Mouse (Mus musculus) limb, embryonic 11.5 days (tissue): Measurements from ENCODE around the gene Ebf4. TPM values are rescaled to one million over a fixed set of nuclear protein-coding genes. Genes with fewer than 3 reads are reported as not detected.

Experiments
- ATAC-seq: fragments of 200-750 bp; cut with Nextera tagmentation; 2 replicates; pipeline ENCODE4 v1.8.0; 2017; ENCODE audit warnings: low read depth; ENCODE audit not compliant: insufficient number of reproducible peaks, low FRiP score, low TSS enrichment
- DNase-seq: peaks from one replicate; pipeline ENCODE4 v3.0.0-alpha.2; 2015; ENCODE audit warnings: low spot score
- H3K27ac ChIP-seq: fragments of 300-500 bp; sonication (generic); replicated peaks from 2 replicates; pipeline ENCODE4 v1.5.1; 2014; ENCODE audit warnings: low read depth, mild to moderate bottlenecking, low read length
- H3K27me3 ChIP-seq: fragments of 300-500 bp; sonication (generic); 2 replicates; pipeline ENCODE4 v1.6.1; 2014; ENCODE audit warnings: mild to moderate bottlenecking, low read length, mixed read lengths; ENCODE audit not compliant: control insufficient read depth, insufficient read depth
- H3K36me3 ChIP-seq: fragments of 300-500 bp; sonication (generic); 2 replicates; pipeline ENCODE4 v1.6.1; 2014; ENCODE audit warnings: mild to moderate bottlenecking, low read length, moderate library complexity, mixed read lengths; ENCODE audit not compliant: control insufficient read depth, insufficient read depth
- H3K4me1 ChIP-seq: fragments of 300-500 bp; sonication (generic); 2 replicates; pipeline ENCODE4 v1.6.1; 2014; ENCODE audit warnings: low read length, mixed read lengths; ENCODE audit not compliant: control insufficient read depth, insufficient read depth
- H3K4me2 ChIP-seq: fragments of 300-500 bp; sonication (generic); 2 replicates; pipeline ENCODE4 v1.6.1; 2014; ENCODE audit warnings: low read depth, mild to moderate bottlenecking, moderate library complexity; ENCODE audit not compliant: severe bottlenecking
- H3K4me3 ChIP-seq: fragments of 300-500 bp; sonication (generic); 2 replicates; pipeline ENCODE4 v1.5.1; 2014; ENCODE audit warnings: low read depth, low read length
- H3K9ac ChIP-seq: fragments of 300-500 bp; sonication (generic); 2 replicates; pipeline ENCODE4 v1.6.1; 2014; ENCODE audit warnings: mild to moderate bottlenecking, low read length
- H3K9me3 ChIP-seq: fragments of 300-500 bp; sonication (generic); 2 replicates; pipeline ENCODE4 v1.6.1; 2016; ENCODE audit warnings: low read length; ENCODE audit not compliant: control insufficient read depth
- WGBS: fragments of 180-500 bp; shearing (Covaris S2); extraction: QIAGEN DNeasy Blood & Tissue Kit; methylation state at CpG from one replicate; pipeline ENCODE4 v1.1.7; 2014; 5-methylcytosine and 5-hydroxymethylcytosine counted together
- polyA plus RNA-seq: library from polyadenylated mRNA; unstranded; fragments of >200 nt; fragmentation: Nextera tagmentation; extraction: Ambion mirVana; gene quantifications from 2 replicates; pipeline ENCODE4 v1.2.1, GENCODE M21; 2014

Gene Ebf4
- polyA plus RNA-seq, 1 experiment from 2014 or later = 1.8 TPM

DNA sequence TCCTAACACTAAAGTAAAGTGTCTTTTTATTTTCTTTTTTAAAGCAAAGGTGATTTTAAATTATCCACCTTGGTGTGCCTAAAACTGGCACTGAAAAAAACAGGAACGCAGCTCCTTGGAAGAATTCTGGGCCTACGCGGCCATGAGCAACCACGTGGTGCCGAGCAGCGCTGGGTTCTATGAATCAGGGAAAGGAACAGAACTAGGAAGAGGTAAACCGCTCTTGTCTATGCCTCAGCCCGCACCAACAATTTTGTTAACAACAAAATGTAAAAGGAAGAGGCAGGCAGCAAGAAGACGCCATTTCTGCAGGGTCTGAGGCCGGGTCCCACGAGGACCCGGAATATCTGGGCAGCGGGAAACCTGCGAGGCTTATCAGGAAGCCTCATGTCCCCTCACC is 21.2 kb upstream of the Ebf4 start:
- H3K9ac ChIP-seq = peak overlapping the region; percentile 97
- H3K36me3 ChIP-seq = peaks cover 16% of the 10 kb centered on the region
- DNase-seq (no peak), ATAC-seq (peak; percentile 2; the same call in 1 of the 2 replicates)
- H3K4me1 ChIP-seq = peaks cover 4% of the 10 kb centered on the region; the same call in 1 of the 2 replicates
- peak overlapping the region; percentile 91 for H3K27ac ChIP-seq
- H3K9me3 ChIP-seq = no peaks in the 10 kb centered on the region
- 1% methylated on average over 14 of the region's 14 CpGs for whole genome bisulfite sequencing
- peak overlapping the region; percentile 84 for H3K4me2 ChIP-seq
- H3K4me3 ChIP-seq = peak overlapping the region; percentile 94
- no peaks in the 10 kb centered on the region for H3K27me3 ChIP-seq

DNA sequence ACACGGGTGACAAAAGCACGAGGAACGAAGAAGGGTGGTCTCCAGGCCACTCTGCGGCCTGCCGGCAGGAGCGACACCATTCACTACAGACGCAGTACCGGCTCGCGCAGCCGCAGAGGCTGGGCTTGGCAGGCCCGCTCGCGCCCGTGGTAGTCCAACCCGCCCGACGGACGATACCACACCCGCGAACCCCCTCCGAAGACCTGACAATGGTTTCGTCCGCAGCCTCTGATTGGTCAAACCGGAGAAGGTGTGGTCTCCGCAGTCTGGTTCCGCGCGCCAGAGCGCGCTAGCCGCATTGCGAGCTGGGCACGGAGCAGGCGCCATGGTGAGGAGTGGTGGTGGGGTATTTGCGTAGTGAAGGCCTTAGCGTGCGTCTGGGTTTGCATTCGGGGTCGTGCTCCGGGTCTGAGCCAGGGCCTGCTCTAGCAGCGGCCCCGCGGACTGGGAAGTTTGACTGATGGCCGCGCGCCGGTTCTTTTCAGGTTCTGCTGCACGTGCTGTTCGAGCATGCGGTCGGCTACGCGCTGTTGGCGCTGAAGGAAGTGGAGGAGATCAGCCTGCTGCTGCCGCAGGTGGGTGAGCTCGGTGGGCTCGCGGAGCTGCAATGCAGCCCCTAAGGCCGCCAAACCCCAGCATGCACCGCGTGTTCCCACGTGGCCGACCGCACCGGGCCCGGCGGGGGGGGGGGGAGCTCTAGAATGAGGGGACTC is 20.7 kb upstream of the Ebf4 start, which contains the start of gene Nop56:
Gene Nop56 (plus strand): TSS at position 282 of the 713 bp plus-strand sequence.
- DNase-seq (peak; percentile 100), ATAC-seq (peak; percentile 97)
- Histone ChIP-seq H3K4me3 (peak within 1 kb of the TSS; percentile 94), H3K36me3 (peaks cover 16% of the 10 kb centered on the region), H3K9me3 (no peaks in the 10 kb centered on the region), H3K27me3 (no peaks in the 10 kb centered on the region), H3K27ac (peak within 1 kb of the TSS; percentile 91), H3K4me1 (peaks cover 4% of the 10 kb centered on the region; the same call in 1 of the 2 replicates), H3K4me2 (peak within 1 kb of the TSS; percentile 84), H3K9ac (peak within 1 kb of the TSS; percentile 97)
- under 1% methylated on average over 68 of the region's 68 CpGs for WGBS

DNA sequence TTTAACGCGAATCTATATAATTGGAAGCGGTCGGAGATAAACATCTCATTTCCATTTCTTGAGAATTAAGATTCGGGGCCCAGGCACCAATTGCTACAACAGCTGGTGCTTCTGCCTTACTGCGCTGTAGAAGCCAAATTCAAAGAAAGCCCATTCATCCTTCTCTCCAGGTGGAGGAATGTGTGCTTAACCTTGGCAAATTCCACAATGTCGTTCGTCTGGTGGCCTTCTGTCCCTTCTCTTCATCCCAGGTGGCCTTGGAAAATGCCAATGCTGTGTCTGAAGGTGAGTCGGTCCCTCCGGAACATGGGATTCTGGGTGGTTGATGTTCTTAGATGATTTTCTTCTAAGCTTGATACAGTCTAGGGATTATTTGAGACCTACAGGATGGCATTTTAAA is 20.1 kb upstream of the Ebf4 start:
- ATAC-seq (no peak), DNase-seq (no peak)
- H3K9me3 ChIP-seq = no peaks in the 10 kb centered on the region
- H3K36me3 ChIP-seq = peaks cover 20% of the 10 kb centered on the region
- peak overlapping the region; percentile 84 for H3K4me2 ChIP-seq
- peaks cover 4% of the 10 kb centered on the region; the same call in 1 of the 2 replicates for H3K4me1 ChIP-seq
- H3K4me3 ChIP-seq = peak overlapping the region; percentile 94
- no peak overlapping the region for H3K27ac ChIP-seq
- H3K9ac ChIP-seq = peak overlapping the region; percentile 97
- no peaks in the 10 kb centered on the region for H3K27me3 ChIP-seq
- WGBS = 2% methylated on average over 10 of the region's 10 CpGs

DNA sequence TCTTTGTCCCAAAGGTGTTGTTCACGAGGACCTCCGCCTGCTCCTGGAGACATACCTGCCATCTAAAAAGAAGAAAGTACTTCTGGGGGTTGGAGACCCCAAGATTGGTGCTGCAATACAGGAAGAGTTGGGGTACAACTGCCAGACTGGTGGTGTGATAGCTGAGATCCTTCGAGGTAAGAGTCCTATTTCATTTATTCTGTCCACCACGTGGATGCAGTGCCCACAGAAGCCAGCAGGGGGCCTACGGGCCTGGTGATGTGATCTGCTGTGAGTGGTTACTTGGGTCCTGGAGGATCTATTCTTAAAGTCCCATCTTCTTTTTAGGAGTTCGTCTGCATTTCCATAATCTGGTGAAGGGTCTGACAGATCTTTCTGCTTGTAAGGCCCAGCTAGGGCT is 19.3 kb upstream of the Ebf4 start:
- ATAC-seq (no peak), DNase-seq (peak; percentile 87)
- Histone ChIP-seq H3K4me3 (peak overlapping the region; percentile 94), H3K27me3 (no peaks in the 10 kb centered on the region), H3K4me1 (peaks cover 4% of the 10 kb centered on the region; the same call in 1 of the 2 replicates), H3K4me2 (peak overlapping the region; percentile 84), H3K36me3 (peaks cover 22% of the 10 kb centered on the region), H3K9ac (no peak overlapping the region), H3K9me3 (no peaks in the 10 kb centered on the region), H3K27ac (no peak overlapping the region)
- WGBS = 48% methylated on average over 6 of the region's 6 CpGs

DNA sequence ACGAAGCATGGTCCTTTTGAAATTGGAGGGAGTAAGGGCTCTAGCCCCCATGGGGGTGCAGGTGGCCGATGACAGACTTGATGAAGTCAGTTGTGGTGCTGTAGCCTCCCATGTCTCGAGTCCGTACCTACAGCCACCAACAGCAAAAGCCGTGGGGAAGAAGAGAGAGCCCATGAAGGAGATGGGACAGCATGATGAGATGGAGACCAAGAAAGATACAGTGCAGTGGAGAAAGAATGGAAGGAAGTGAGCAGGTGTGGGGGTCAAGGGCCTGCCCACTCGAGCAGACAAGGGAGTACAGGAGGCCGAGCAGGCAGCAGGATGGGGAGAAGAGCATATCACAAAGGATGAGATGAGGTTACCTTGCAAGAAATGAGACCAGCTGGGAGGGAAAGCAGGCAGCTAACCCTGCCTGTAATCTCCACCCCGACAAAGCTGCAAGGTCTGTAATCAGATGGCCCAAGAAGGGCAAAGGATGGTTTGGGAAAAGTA is 15.3 kb upstream of the Ebf4 start:
- no peak for ATAC-seq
- no peak overlapping the region for H3K4me3 ChIP-seq
- 41% methylated on average over 8 of the region's 8 CpGs for WGBS

DNA sequence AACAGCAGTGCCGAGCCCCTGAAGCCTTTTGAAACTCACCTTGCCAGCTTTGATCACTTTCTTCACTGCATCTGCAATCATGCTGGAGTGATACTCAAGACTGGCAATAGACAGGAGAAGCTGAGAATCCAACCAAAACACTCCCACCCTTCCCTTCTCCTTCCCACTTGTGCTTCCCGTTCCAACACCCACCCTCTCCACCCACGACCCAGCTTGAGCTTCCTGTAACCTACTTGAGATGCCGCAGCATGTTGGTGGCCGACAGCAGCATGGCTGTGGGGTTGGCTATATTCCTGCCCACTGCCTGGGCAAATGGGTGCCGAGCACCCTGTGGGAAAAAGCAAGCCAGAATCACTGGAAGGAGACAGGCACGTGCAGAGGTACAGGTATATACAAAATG is 14.7 kb upstream of the Ebf4 start:
- Histone ChIP-seq H3K4me1 (peaks cover 6% of the 10 kb centered on the region; the same call in 1 of the 2 replicates), H3K4me3 (no peak overlapping the region), H3K27me3 (no peaks in the 10 kb centered on the region), H3K4me2 (no peak overlapping the region), H3K9me3 (no peaks in the 10 kb centered on the region), H3K27ac (no peak overlapping the region), H3K9ac (no peak overlapping the region), H3K36me3 (peaks cover 22% of the 10 kb centered on the region)
- 68% methylated on average over 7 of the region's 7 CpGs for WGBS
- DNase-seq (no peak), ATAC-seq (no peak)

More for the DNA sequence above, 15.3 kb upstream of the Ebf4 start:
- no peaks in the 10 kb centered on the region for H3K9me3 ChIP-seq
- H3K27ac ChIP-seq = no peak overlapping the region
- DNase-seq = peak; percentile 22
- peaks cover 6% of the 10 kb centered on the region; the same call in 1 of the 2 replicates for H3K4me1 ChIP-seq
- H3K36me3 ChIP-seq = peaks cover 22% of the 10 kb centered on the region
- H3K4me2 ChIP-seq = no peak overlapping the region
- no peaks in the 10 kb centered on the region for H3K27me3 ChIP-seq
- no peak overlapping the region for H3K9ac ChIP-seq

DNA sequence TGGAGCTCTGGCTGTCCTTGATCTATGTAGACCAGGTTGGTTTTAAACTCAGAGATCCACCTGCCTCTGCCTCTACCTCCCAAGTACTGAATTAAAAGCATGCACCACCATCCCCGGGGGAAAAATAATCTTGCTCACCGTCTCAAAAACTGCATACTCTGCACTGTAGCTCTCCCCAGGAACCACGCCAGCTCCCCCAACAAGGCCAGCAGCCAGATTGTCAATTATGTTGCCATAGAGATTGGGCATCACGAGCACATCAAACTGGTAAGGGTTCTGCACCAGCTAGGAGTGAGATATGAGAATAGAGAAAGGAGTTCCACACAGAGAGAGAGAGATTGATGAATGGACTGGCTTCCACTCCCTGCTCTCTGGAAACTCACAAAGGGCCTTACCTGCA is 14.2 kb upstream of the Ebf4 start:
- H3K4me3 ChIP-seq = no peak overlapping the region
- 80% methylated on average over 4 of the region's 4 CpGs for WGBS
- no peak for DNase-seq
- no peaks in the 10 kb centered on the region for H3K27me3 ChIP-seq
- H3K9me3 ChIP-seq = no peaks in the 10 kb centered on the region
- no peak overlapping the region for H3K9ac ChIP-seq
- H3K27ac ChIP-seq = no peak overlapping the region
- H3K4me2 ChIP-seq = no peak overlapping the region
- ATAC-seq = no peak
- peaks cover 20% of the 10 kb centered on the region for H3K36me3 ChIP-seq
- H3K4me1 ChIP-seq = 0 out of 2 replicates have a peak, but pooled peaks cover 2% of the 10 kb centered on the region

DNA sequence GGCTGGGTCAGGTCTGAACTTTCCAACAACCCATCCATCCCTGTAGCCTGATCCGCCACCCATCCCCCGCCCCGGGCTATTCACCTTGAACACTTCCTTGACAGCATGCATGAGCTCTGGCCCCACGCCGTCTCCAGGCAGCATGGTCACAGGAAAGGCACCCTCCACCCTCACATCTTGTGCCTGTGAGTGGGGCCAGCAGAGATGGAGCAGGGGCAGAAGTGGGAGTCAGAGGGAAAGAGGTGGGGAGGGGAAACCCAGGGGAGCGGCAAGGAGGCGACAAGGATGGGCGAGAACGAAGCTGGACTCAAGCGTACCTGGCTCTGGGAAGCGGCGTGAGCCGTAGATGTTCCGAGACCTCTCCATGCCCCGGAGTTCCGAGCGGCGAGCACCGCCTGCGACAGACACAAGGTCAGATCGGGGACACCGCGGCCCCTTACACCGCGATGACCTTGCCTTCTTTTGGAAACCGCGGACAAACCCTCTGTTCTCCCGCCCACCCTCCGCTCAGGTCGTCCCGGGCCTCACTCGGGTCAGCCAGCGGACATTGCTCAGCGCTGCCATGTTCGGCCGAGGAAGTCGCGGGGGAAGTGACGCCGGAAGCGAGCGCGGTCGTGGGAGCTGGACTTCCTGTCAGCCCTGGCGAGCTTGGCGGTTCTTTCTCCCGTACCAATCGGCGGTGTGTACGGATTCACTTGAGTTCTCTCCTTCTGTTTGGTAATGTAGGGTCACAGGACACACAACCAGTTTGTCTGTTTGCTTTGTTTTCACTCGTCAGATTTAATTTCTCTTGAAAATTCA is 10.9 kb upstream of the Ebf4 start, which contains the start of gene Idh3b:
Gene Idh3b (minus strand): TSS at position 694 of the 801 bp plus-strand sequence.
- H3K36me3 ChIP-seq = peaks cover 6% of the 10 kb centered on the region; the same call in 1 of the 2 replicates
- peak within 1 kb of the TSS; percentile 88 for H3K4me2 ChIP-seq
- H3K4me3 ChIP-seq = peak within 1 kb of the TSS; percentile 81
- H3K27ac ChIP-seq = peak within 1 kb of the TSS; percentile 61; the same call in 1 of the 2 replicates
- H3K27me3 ChIP-seq = no peaks in the 10 kb centered on the region
- peak; percentile 93 for DNase-seq
- ATAC-seq = peak; percentile 82
- 0 out of 2 replicates have a peak, but pooled peaks cover 2% of the 10 kb centered on the region for H3K4me1 ChIP-seq
- WGBS = 1% methylated on average over 50 of the region's 51 CpGs
- no peaks in the 10 kb centered on the region for H3K9me3 ChIP-seq
- peak within 1 kb of the TSS; percentile 80 for H3K9ac ChIP-seq
